Mouse (Mus musculus) erythroblast, adult 5-6 weeks (primary cell): Measurements from ENCODE around the gene Mtmr12. TPM values are rescaled to one million over a fixed set of nuclear protein-coding genes. Genes with fewer than 3 reads are reported as not detected.
A peak's percentile ranks its signal among the peaks of the same experiment; 100 is the strongest.

Experiments
- ATAC-seq: replicated peaks from 2 replicates; pipeline ENCODE4 v1.8.0; 2016; ENCODE audit warnings: moderate number of reproducible peaks, mild to moderate bottlenecking, moderate TSS enrichment, inconsistent platforms; ENCODE audit not compliant: poor library complexity, low FRiP score, severe bottlenecking
- total RNA-seq, 2 experiments: library from RNA; stranded (forward) in 1 of 2; stranded (reverse) in 1 of 2; fragments of 150-400 nt in 1 of 2; fragments of 200-764, 138-1000 nt in 1 of 2; gene quantifications; 2 replicates each; pipeline versions ENCODE4 v1.2.3 to v1.2.4; 2015 to 2017; ENCODE audit warnings: low replicate concordance in 2 of 2

The Mtmr12 gene
- total RNA-seq, 2 experiments from 2014 or later, result 3.8 to 5.7 TPM

DNA sequence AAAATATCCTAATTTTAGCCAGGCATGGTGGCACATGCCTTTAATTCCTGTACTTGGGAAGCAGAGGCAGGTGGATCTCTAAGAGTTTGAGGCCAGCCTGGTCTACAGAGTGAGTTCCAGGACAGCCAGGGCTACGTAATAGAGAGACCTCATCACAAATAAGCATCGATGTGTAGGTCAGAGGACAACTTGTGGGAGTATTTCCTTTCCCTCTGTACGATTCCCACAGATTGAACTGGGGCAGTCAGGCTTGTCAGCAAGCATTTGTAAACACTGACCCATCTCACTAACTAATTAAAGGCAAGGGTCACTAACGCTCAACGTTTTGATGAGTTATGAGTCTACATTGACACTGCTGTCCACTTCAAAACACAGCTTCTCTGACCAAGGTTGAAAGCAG lies 109.8 kb downstream of the Mtmr12 start:
- no peak for ATAC-seq

DNA sequence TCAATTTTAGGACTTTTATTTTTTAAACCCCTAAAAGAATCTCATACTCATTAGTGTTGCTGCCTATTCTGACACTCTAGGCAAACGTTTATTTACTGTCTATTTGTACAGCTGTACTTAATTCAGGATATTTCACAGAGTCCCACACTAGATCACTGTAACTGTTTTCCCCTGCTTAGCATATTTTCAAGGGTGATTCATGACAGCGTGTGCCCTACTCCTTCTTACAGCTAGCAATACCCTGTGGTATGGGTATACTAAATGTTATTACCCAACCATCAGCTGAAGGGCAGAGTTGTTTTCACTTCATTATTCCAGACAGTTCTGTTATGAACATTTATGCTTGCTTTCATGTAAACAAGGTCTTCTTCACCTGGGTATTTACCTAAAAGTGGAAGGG lies 111.2 kb downstream of the Mtmr12 start:
- no peak for ATAC-seq

DNA sequence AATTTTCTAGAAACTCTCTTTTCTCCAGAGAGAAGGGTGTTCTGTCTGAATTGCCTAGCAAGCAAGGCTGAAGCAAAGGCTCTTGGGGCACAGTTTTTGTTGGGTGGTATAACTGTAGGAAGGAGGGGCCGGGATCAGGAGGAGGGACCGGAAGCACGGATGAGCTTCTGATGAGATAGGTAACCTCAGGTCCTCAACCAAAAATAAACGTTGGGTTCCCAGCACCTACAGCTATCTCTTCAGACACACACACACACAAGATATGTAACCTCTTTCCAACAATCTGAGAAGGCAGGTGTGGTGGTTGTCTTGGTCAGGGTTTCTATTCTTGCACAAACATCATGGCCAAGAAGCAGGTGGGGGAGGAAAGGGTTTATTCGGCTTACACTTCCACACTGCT lies 112.5 kb downstream of the Mtmr12 start:
- ATAC-seq, result no peak

DNA sequence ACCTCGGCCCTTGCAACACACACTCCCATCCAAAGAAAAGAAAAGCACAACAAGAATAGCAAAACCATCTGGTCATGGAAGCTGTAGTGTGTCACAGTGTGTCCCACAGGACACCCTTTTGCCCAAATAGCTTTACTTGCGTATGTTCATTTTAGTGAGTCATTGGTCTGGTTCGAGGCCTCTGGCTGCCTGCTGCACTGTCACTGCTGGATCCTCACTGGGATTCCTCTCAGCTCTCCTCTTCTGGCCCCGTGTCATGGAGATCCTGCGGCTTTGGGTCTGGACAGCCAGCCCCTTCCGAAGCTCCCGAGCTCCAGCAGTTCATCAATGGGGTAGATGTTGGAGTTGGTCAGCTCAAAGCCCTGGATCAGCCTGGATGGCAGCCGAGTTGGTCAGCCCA lies 113.6 kb downstream of the Mtmr12 start:
- no peak for ATAC-seq

DNA sequence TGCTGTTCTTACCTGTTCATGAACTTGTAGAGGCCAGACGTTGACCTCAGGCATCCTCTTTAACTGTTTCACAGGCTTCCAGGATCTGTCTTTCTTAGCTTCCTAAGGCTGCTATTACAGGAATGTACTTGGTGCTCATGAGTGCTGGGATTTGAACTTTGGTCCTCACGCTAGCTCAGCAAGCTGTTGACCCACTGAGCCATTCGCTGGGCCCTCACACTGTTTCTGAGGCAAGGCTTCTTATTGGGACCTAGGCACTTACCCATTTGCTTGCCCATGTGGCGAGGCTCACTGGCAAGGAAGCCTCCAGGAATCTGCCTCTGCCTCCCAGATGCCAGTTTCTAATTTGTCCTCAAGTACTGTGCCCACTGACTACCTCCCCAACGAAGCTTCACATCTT lies 115.1 kb downstream of the Mtmr12 start:
- no peak for ATAC-seq

DNA sequence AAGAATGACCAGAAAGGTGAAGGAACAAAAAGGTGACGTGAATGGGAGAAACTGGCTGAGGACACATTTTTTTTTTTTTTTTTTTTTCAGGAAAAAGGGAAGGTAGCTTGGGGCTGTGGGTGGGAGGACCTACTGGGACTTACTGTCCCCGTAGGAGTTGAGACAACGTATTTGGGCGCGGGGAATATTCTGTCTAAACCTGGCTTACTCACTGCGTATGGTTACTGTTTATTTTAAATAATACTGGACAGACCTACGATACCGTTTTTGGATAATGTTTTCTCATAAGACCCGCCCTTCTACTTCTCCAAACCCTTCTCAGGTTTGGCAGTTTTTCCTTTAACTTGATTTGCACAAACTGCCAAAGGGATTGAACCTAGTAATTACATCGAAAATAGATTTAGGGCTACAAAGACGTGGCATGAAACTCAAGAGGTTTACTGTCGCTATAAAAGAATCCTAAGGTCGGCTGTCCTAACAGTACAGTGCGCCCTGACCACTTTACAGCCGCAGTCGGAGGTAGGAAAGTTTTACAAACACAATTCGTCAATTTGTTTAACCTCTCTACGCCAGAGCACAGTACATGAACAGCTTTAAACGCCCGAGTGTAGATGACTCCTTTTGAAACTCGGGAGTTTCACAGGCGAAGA lies 115.7 kb downstream of the Mtmr12 start:
- ATAC-seq, result peak; percentile 24

DNA sequence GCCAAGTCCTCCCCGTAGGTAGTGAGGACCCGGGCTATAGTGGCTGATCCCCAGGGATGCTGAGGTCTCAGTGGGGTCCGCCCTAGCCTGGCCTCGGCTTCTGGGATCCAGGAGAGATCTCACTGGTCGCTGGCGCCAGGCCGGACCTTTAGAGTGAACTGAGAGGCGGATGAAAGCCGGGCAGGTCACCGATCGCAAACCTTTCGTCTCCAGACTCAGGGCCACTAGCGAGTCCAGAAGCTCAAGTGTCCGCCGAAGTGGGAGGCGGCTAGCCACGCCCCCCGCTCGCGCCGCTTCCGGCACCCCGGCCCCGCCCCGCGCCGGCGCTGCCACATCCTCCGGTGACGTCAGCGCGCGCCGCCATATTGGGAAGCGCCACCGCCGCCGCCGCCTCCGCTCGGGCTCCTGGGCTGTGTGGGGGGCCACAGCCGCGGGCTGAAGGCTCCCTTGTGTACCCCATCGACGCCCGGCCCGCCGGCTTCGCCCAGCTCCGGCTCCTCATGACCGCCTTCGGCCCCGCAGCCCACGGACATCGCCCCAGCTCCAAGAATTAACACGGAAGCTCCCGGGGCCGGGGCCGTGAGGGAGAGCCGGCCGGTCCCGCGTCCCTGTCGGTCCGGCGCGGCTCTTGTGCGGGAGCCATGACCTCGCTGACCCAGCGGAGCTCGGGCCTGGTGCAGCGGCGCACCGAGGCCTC lies 116.4 kb downstream of the Mtmr12 start, which contains the start of gene Golph3:
Gene Golph3 (plus strand): TSS at position 360 of the 697 bp plus-strand sequence.
- peak; percentile 92 for ATAC-seq

DNA sequence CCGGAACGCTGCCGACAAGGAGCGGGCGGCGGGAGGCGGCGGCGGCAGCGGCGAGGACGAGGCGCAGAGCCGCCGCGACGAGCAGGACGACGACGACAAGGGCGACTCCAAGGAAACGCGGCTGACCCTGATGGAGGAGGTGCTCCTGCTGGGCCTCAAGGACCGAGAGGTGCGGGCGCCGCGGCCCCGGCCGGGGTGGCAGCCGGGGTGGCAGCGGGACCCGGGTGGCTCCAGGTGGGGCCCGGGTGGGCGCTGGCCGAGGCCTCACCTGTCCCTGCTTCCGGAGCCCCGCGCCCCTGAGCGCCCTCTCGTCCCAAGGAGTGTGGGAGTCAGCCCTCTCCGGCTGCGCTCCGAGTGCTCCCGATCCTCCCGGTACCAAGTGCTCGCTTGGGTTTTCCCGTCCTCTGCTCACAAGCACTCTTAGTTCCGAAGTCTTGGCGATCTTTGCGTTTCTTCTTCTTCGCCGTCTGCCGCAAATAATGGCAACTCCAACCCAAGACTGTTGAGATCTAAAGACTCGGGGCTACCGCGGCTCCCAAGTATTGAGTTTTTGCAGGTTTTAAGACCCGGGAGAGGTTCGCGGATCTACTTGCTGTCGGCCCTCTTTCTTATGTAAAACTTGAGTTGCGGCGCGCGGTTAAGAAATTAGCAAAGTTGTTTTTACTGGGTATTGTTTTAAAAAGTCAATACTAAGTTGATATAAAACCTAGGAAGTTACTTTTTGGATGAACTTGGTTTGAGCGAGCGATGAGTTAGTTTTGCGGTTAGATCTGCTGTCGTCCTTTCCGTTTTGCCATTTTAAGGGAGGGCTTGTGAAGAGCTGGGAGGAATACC lies 117.2 kb downstream of the Mtmr12 start, which contains the start of gene 1810049J17Rik:
Gene 1810049J17Rik (minus strand): TSS at position 112 of the 834 bp plus-strand sequence.
- peak; percentile 32 for ATAC-seq

DNA sequence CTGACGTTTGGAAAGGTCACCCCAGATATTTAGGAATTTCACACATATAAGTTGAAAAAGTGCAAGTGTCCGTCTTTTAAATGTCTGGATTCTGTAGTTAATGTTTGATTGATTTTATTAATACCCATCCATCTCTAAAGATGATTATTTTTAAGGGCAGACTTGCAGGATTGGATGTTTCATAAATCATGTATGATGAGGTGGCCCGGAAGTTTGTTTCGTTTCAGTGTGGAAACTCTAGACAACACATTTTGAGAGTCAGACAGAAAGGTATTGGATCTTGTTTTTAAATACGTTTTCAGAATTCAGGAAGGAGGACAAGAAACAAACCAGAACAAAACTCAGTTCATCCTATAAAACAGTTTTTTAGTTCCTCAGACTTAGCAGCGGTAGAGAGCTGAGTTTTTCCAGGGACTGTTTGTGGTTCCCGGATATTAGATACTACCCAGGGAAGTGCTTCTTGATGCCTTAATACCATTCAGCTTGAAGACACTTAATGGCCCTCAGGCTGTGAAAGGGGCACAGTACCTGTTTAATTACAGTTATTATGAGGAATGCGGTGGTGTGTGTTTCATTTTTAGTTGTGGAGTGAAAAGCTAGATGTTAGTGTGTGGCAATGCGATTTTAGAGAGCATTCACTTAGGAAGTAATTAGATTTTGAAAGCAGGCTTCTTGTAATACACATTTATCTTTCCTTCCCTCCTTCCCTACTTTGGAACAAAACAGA lies 118.0 kb downstream of the Mtmr12 start:
- ATAC-seq, result no peak

Other genes with a start within 250 kb of the Mtmr12 start
- 113 and 151 TPM in 2 replicates for gene Sub1, start 208.0 kb upstream of the Mtmr12 start, total RNA-seq (2015; ENCODE audit: low replicate concordance)
- 117 and 135 TPM in 2 replicates for gene Sub1, start 208.0 kb upstream of the Mtmr12 start, total RNA-seq (2017; ENCODE audit: low replicate concordance)
- 45.6 and 46.5 TPM in 2 replicates for gene Zfr, start 87.2 kb upstream of the Mtmr12 start, total RNA-seq (2015; ENCODE audit: low replicate concordance)
- 27.8 and 32.2 TPM in 2 replicates for gene Zfr, start 87.2 kb upstream of the Mtmr12 start, total RNA-seq (2017; ENCODE audit: low replicate concordance)
- gene Golph3, start 116.4 kb downstream of the Mtmr12 start, total RNA-seq (2015; ENCODE audit: low replicate concordance), result 68.6 and 68.8 TPM in 2 replicates
- 58.3 and 77.7 TPM in 2 replicates for gene Golph3, start 116.4 kb downstream of the Mtmr12 start, total RNA-seq (2017; ENCODE audit: low replicate concordance)
- gene 1810049J17Rik, start 116.9 kb downstream of the Mtmr12 start, total RNA-seq (2015; ENCODE audit: low replicate concordance), result not detected in 2 replicates
- not detected in 2 replicates for gene 1810049J17Rik, start 116.9 kb downstream of the Mtmr12 start, total RNA-seq (2017; ENCODE audit: low replicate concordance)